Mouse (Mus musculus): ENCODE results near the gene Bod1.

DNA sequence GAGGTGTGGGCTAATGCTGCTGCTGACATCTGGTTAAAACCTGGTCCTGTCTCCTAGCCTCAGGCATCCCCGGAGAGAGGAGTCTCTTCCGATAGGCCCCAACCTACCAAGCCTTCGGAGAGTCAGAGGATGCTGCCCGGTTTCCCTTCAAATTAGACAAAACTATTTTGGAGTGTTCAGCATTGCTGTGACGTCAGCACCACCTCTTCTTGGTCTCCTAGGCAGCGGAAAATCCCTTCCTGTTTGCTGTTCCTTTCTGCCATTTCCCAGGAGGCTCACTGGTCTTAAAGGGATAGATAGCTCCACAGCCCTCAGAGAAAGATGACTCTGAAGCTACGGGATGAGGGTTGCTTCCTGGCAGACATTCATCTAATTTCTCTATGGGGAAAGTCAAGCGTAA is 31.5 kb upstream of the Bod1 start:
- TF ChIP-seq CTCF (IDR thresholded peaks at IDR 0.05), result no peak
- TF ChIP-seq EP300 (IDR thresholded peaks at IDR 0.05), result no peak

Data from lung, postnatal 0 days (tissue).